Mouse (Mus musculus): ENCODE data around the gene Atp6v0a1. TPM values are rescaled to one million over a fixed set of nuclear protein-coding genes. Genes with fewer than 3 reads are reported as not detected.

The Atp6v0a1 gene
- total and polyA plus RNA-seq, 3 experiments = 14.1 to 63.4 (median 36.1) TPM

GRCm38 (mm10) chr11:101033856-101034500, 24.7 kb downstream of the Atp6v0a1 start:
- peaks cover 0 to 9% of the 10 kb centered on the region in 2 experiments; a peak in 1 of 4 replicates for H3K4me1 ChIP-seq (ENCODE audit: control insufficient read depth in 1 of 2, insufficient read depth in 2 of 2)
- in situ Hi-C loops (cut with MboI; ENCODE audit: low pct_ligation_motif_present, low pct_unique_long_range_greater_than_20kb, low sequenced_read_pairs) = no loop called here
- no peak overlapping the region for H3K4me2 ChIP-seq (ENCODE audit: insufficient read depth, low read depth, poor library complexity, severe bottlenecking)
- H3K27me3 ChIP-seq (replicated peaks) = no peaks in the 10 kb centered on the region
- dilution Hi-C loops (cut with MboI; ENCODE audit: extremely low pct_ligation_motif_present, extremely low pct_unique_long_range_greater_than_20kb, low sequenced_read_pairs) = no loop called here
- H3K9ac ChIP-seq (ENCODE audit: insufficient read depth, low read depth) = no peak overlapping the region
- no peaks in the 10 kb centered on the region for H3K79me2 ChIP-seq (replicated peaks; ENCODE audit: control insufficient read depth, extremely low read depth, insufficient read depth, poor library complexity, severe bottlenecking)
- no peak overlapping the region for H3K27ac ChIP-seq (ENCODE audit: insufficient read depth, low read depth)
- peaks cover 76 to 89% of the 10 kb centered on the region in 2 experiments for H3K36me3 ChIP-seq (replicated peaks in 1 of 2; ENCODE audit: control insufficient read depth in 1 of 2, insufficient read depth in 1 of 2, low read length in 1 of 2)
- no peak for DNase-seq (ENCODE audit: extremely low read depth)
- no peaks in the 10 kb centered on the region for H3K9me3 ChIP-seq (replicated peaks; ENCODE audit: low read length)
- no peak for TF ChIP-seq SIN3A (IDR thresholded peaks at IDR 0.05; ENCODE audit: low read length)
- TF ChIP-seq MXI1 (IDR thresholded peaks at IDR 0.05; ENCODE audit: low read depth, low read length) = no peak
- TF ChIP-seq POLR2AphosphoS2 (IDR thresholded peaks at IDR 0.05; ENCODE audit: low read depth, low read length) = no peak
- TF ChIP-seq CHD2 (IDR thresholded peaks at IDR 0.05; ENCODE audit: low read length) = no peak
- TF ChIP-seq MAZ (IDR thresholded peaks at IDR 0.05; ENCODE audit: low read depth, low read length) = no peak
- no peak for TF ChIP-seq TBP (conservative IDR thresholded peaks at IDR 0.05; ENCODE audit: low read depth, low read length)
- no peak for TF ChIP-seq HCFC1 (IDR thresholded peaks at IDR 0.05; ENCODE audit: low read depth, low read length)
- no peak overlapping the region for H3K4me3 ChIP-seq (replicated peaks in 1 of 3; ENCODE audit: low read depth in 2 of 3, low read length in 2 of 3, poor library complexity in 1 of 3)

GRCm38 (mm10) chr11:101034614-101035327, 25.5 kb downstream of the Atp6v0a1 start:
- dilution Hi-C loops (cut with MboI; ENCODE audit: extremely low pct_ligation_motif_present, extremely low pct_unique_long_range_greater_than_20kb, low sequenced_read_pairs) = no loop called here

GRCm38 (mm10) chr11:101035328-101035695, 26.1 kb downstream of the Atp6v0a1 start:
- no peaks in the 10 kb centered on the region for H3K9me3 ChIP-seq (replicated peaks; ENCODE audit: low read length)
- no peak overlapping the region for H3K27ac ChIP-seq (ENCODE audit: insufficient read depth, low read depth)
- TF ChIP-seq PAX5 (IDR thresholded peaks at IDR 0.05; ENCODE audit: low read length) (no peak), E2F4 (IDR thresholded peaks at IDR 0.05; ENCODE audit: insufficient replicate concordance, low read depth, low read length) (no peak), SIN3A (IDR thresholded peaks at IDR 0.05; ENCODE audit: low read length) (no peak), RCOR1 (conservative IDR thresholded peaks at IDR 0.05; ENCODE audit: low read depth, low read length) (no peak), RAD21 (IDR thresholded peaks at IDR 0.05; ENCODE audit: low read depth, low read length) (no peak), POLR2A (IDR thresholded peaks at IDR 0.05; ENCODE audit: low read depth, low read length) (no peak), CTCF (conservative IDR thresholded peaks at IDR 0.05 in 1 of 2, IDR thresholded peaks at IDR 0.05 in 1 of 2; ENCODE audit: low read depth in 2 of 2, low read length in 2 of 2) (no peak), NRF1 (IDR thresholded peaks at IDR 0.05; ENCODE audit: low read depth, low read length) (no peak)
- H3K79me2 ChIP-seq (replicated peaks; ENCODE audit: control insufficient read depth, extremely low read depth, insufficient read depth, poor library complexity, severe bottlenecking) = no peaks in the 10 kb centered on the region
- H3K36me3 ChIP-seq (replicated peaks in 1 of 2; ENCODE audit: control insufficient read depth in 1 of 2, insufficient read depth in 1 of 2, low read length in 1 of 2) = peaks cover 77 to 91% of the 10 kb centered on the region in 2 experiments
- no peak for DNase-seq (ENCODE audit: extremely low read depth)
- H3K4me2 ChIP-seq (ENCODE audit: insufficient read depth, low read depth, poor library complexity, severe bottlenecking) = no peak overlapping the region
- H3K4me1 ChIP-seq (ENCODE audit: control insufficient read depth in 1 of 2, insufficient read depth in 2 of 2) = peaks cover 0 to 4% of the 10 kb centered on the region in 2 experiments; a peak in 1 of 4 replicates
- no peaks in the 10 kb centered on the region for H3K27me3 ChIP-seq (replicated peaks)
- dilution Hi-C loops (cut with MboI; ENCODE audit: extremely low pct_ligation_motif_present, extremely low pct_unique_long_range_greater_than_20kb, low sequenced_read_pairs) = no loop called here
- H3K4me3 ChIP-seq (replicated peaks in 1 of 3; ENCODE audit: low read depth in 2 of 3, low read length in 2 of 3, poor library complexity in 1 of 3) = no peak overlapping the region
- in situ Hi-C loops (cut with MboI; ENCODE audit: low pct_ligation_motif_present, low pct_unique_long_range_greater_than_20kb, low sequenced_read_pairs) = no loop called here
- H3K9ac ChIP-seq (ENCODE audit: insufficient read depth, low read depth) = no peak overlapping the region

More at GRCm38 (mm10) chr11:101034614-101035327, 25.5 kb downstream of the Atp6v0a1 start:
- Histone ChIP-seq H3K9ac (ENCODE audit: insufficient read depth, low read depth) (no peak overlapping the region), H3K79me2 (replicated peaks; ENCODE audit: control insufficient read depth, extremely low read depth, insufficient read depth, poor library complexity, severe bottlenecking) (no peaks in the 10 kb centered on the region), H3K27me3 (replicated peaks) (no peaks in the 10 kb centered on the region), H3K27ac (ENCODE audit: insufficient read depth, low read depth) (no peak overlapping the region), H3K4me2 (ENCODE audit: insufficient read depth, low read depth, poor library complexity, severe bottlenecking) (no peak overlapping the region), H3K36me3 (replicated peaks in 1 of 2; ENCODE audit: control insufficient read depth in 1 of 2, insufficient read depth in 1 of 2, low read length in 1 of 2) (peaks cover 77 to 91% of the 10 kb centered on the region in 2 experiments), H3K4me1 (ENCODE audit: control insufficient read depth in 1 of 2, insufficient read depth in 2 of 2) (peaks cover 0 to 9% of the 10 kb centered on the region in 2 experiments; a peak in 1 of 4 replicates), H3K9me3 (replicated peaks; ENCODE audit: low read length) (no peaks in the 10 kb centered on the region), H3K4me3 (replicated peaks in 1 of 3; ENCODE audit: low read depth in 2 of 3, low read length in 2 of 3, poor library complexity in 1 of 3) (no peak overlapping the region)
- in situ Hi-C loops (cut with MboI; ENCODE audit: low pct_ligation_motif_present, low pct_unique_long_range_greater_than_20kb, low sequenced_read_pairs) = no loop called here
- DNase-seq (ENCODE audit: extremely low read depth) = no peak
- TF ChIP-seq ZC3H11A (IDR thresholded peaks at IDR 0.05; ENCODE audit: low read depth, low read length) (no peak), EP300 (IDR thresholded peaks at IDR 0.05; ENCODE audit: low read length) (no peak), SIN3A (IDR thresholded peaks at IDR 0.05; ENCODE audit: low read length) (no peak), NRF1 (IDR thresholded peaks at IDR 0.05; ENCODE audit: low read depth, low read length) (no peak), NELFE (IDR thresholded peaks at IDR 0.05; ENCODE audit: low read depth, low read length) (no peak), MEF2A (IDR thresholded peaks at IDR 0.05; ENCODE audit: borderline replicate concordance, low read depth, low read length) (no peak), UBTF (IDR thresholded peaks at IDR 0.05; ENCODE audit: low read depth, low read length) (no peak), ETS1 (conservative IDR thresholded peaks at IDR 0.05; ENCODE audit: low read depth, low read length) (no peak)

Data from CH12.LX (cell line).